Mouse (Mus musculus) myocyte (in vitro differentiated cells): Measurements from ENCODE around the gene Itpkb. TPM values are rescaled to one million over a fixed set of nuclear protein-coding genes. Genes with fewer than 3 reads are reported as not detected.

Experiments used
- H3K27me3 ChIP-seq: one replicate; pipeline ENCODE4 v1.6.1; 2011; ENCODE audit not compliant: control insufficient read depth, insufficient read depth, insufficient read length
- H3K36me3 ChIP-seq: one replicate; pipeline ENCODE4 v1.6.1; 2011; ENCODE audit not compliant: control insufficient read depth, insufficient read depth
- H3K4me2 ChIP-seq: one replicate; pipeline ENCODE4 v1.6.1; 2011; ENCODE audit warnings: low read depth, control low read depth
- H3K4me3 ChIP-seq: one replicate; pipeline ENCODE4 v1.5.1; 2011; ENCODE audit warnings: mild to moderate bottlenecking, control low read depth, moderate library complexity
- H3K79me2 ChIP-seq: one replicate; pipeline ENCODE4 v1.6.1; 2011; ENCODE audit not compliant: control insufficient read depth, insufficient read depth
- H3ac ChIP-seq: one replicate; pipeline ENCODE4 v1.6.1; 2011; ENCODE audit not compliant: control insufficient read depth, insufficient read length
- CEBPB ChIP-seq: IDR thresholded peaks from 2 replicates; pipeline ENCODE4 v1.6.1; 2011; ENCODE audit warnings: mild to moderate bottlenecking, moderate library complexity; ENCODE audit not compliant: poor library complexity, insufficient read depth, severe bottlenecking
- E2F4 ChIP-seq: IDR thresholded peaks from one replicate; pipeline ENCODE4 v1.6.1; 2011; ENCODE audit warnings: mild to moderate bottlenecking, control low read depth, moderate library complexity; ENCODE audit not compliant: insufficient read depth
- MAX ChIP-seq: IDR thresholded peaks from one replicate; pipeline ENCODE4 v1.6.1; 2011; ENCODE audit warnings: low read depth, mild to moderate bottlenecking, control low read depth
- MYOD1 ChIP-seq, 3 experiments: IDR thresholded peaks; one replicate each; pipeline ENCODE4 v1.6.1; 2011; ENCODE audit warnings: control low read depth in 2 of 3, low read depth in 2 of 3, mild to moderate bottlenecking in 2 of 3, moderate library complexity in 1 of 3; ENCODE audit not compliant: insufficient read length in 2 of 3, control insufficient read depth in 1 of 3
- MYOG ChIP-seq, 3 experiments: IDR thresholded peaks; one replicate each; pipeline ENCODE4 v1.6.1; 2011; ENCODE audit warnings: control low read depth in 2 of 3, low read depth in 2 of 3, mild to moderate bottlenecking in 2 of 3; ENCODE audit not compliant: insufficient read length in 2 of 3, control insufficient read depth in 1 of 3, insufficient read depth in 1 of 3
- POLR2A ChIP-seq: IDR thresholded peaks from one replicate; pipeline ENCODE4 v1.6.1; 2011; ENCODE audit warnings: low read depth, mild to moderate bottlenecking, control low read depth, moderate library complexity; ENCODE audit not compliant: insufficient read length
- POLR2AphosphoS2 ChIP-seq: IDR thresholded peaks from one replicate; pipeline ENCODE4 v1.6.1; 2011; ENCODE audit warnings: low read depth, control low read depth; ENCODE audit not compliant: insufficient read length
- REST ChIP-seq: IDR thresholded peaks from one replicate; pipeline ENCODE4 v1.6.1; 2011; ENCODE audit warnings: mild to moderate bottlenecking, control low read depth, moderate library complexity; ENCODE audit not compliant: insufficient read depth, insufficient read length
- SRF ChIP-seq: IDR thresholded peaks from one replicate; pipeline ENCODE4 v1.6.1; 2011; ENCODE audit warnings: low read depth; ENCODE audit not compliant: control insufficient read depth, insufficient read length
- TCF12 ChIP-seq: IDR thresholded peaks from one replicate; pipeline ENCODE4 v1.6.1; 2011; ENCODE audit warnings: mild to moderate bottlenecking, control low read depth; ENCODE audit not compliant: poor library complexity, insufficient read depth, severe bottlenecking
- TCF3 ChIP-seq: IDR thresholded peaks from one replicate; pipeline ENCODE4 v1.6.1; 2011; ENCODE audit warnings: low read depth, control low read depth; ENCODE audit not compliant: insufficient read length
- USF1 ChIP-seq: IDR thresholded peaks from one replicate; pipeline ENCODE4 v1.6.1; 2011; ENCODE audit warnings: low read depth, mild to moderate bottlenecking, control low read depth, moderate library complexity
- polyA plus RNA-seq: library from polyadenylated mRNA; unstranded; fragments of >200 nt; fragmentation: generic; extraction: Trizol; gene quantifications from one replicate; pipeline ENCODE4 v1.2.1, GENCODE M21; 2012; ENCODE audit warnings: missing spikeins

Gene Itpkb
- polyA plus RNA-seq, 1 experiment: 1.1 TPM

GRCm38 (mm10) chr1:180307661-180308060 lies 22.6 kb upstream of the Itpkb start:
- Histone ChIP-seq H3K79me2 (no peaks in the 10 kb centered on the region), H3K27me3 (no peaks in the 10 kb centered on the region), H3K4me2 (no peak overlapping the region), H3K36me3 (no peaks in the 10 kb centered on the region), H3K4me3 (no peak overlapping the region), H3ac (no peak overlapping the region)
- TF ChIP-seq SRF: no peak
- no peak for TF ChIP-seq MAX
- TF ChIP-seq USF1: no peak
- TF ChIP-seq POLR2AphosphoS2: no peak
- no peak for TF ChIP-seq CEBPB
- TF ChIP-seq MYOD1 (IDR thresholded peaks at IDR 0.05; ENCODE audit: control insufficient read depth in 1 of 3, insufficient read length in 2 of 3, low read depth in 2 of 3): no peak
- no peak for TF ChIP-seq E2F4
- TF ChIP-seq POLR2A: no peak
- TF ChIP-seq MYOG (IDR thresholded peaks at IDR 0.05; ENCODE audit: control insufficient read depth in 1 of 3, insufficient read depth in 1 of 3, insufficient read length in 2 of 3, low read depth in 2 of 3): no peak
- no peak for TF ChIP-seq REST
- TF ChIP-seq TCF12: no peak
- TF ChIP-seq TCF3: no peak

DNA sequence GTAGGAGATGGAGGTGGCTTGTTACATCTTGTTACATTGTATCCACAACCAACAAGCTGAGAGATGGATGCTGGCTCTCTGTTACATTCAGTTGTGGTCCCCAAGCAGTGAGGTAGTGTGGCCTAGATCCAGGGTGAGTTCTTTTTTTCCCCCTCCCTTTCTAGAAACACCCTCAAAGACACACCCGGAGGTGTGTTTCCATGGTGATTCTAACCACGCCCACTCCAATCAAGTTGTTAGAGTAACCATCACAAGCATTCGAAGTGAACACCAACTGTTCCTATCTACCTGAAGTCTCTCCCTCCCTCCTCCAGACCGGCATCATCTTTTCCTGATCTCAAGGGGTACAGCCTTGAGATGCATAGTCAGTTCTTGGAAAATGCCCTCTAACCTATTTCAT lies 21.4 kb upstream of the Itpkb start:
- Histone ChIP-seq H3K4me2 (no peak overlapping the region), H3ac (no peak overlapping the region), H3K4me3 (no peak overlapping the region), H3K36me3 (no peaks in the 10 kb centered on the region), H3K27me3 (no peaks in the 10 kb centered on the region), H3K79me2 (no peaks in the 10 kb centered on the region)
- TF ChIP-seq TCF12: no peak
- no peak for TF ChIP-seq E2F4
- TF ChIP-seq REST: no peak
- TF ChIP-seq CEBPB: no peak
- no peak for TF ChIP-seq MYOG (IDR thresholded peaks at IDR 0.05; ENCODE audit: control insufficient read depth in 1 of 3, insufficient read depth in 1 of 3, insufficient read length in 2 of 3, low read depth in 2 of 3)

GRCm38 (mm10) chr1:180312286-180312685 lies 18.0 kb upstream of the Itpkb start:
- Histone ChIP-seq H3K79me2 (no peaks in the 10 kb centered on the region), H3K27me3 (no peaks in the 10 kb centered on the region), H3K36me3 (no peaks in the 10 kb centered on the region), H3K4me3 (no peak overlapping the region), H3K4me2 (peak overlapping the region; percentile 89), H3ac (no peak overlapping the region)
- TF ChIP-seq TCF3 (no peak), SRF (no peak), REST (no peak), MAX (no peak), MYOG (IDR thresholded peaks at IDR 0.05; ENCODE audit: control insufficient read depth in 1 of 3, insufficient read depth in 1 of 3, insufficient read length in 2 of 3, low read depth in 2 of 3) (no peak), CEBPB (no peak), USF1 (no peak), MYOD1 (IDR thresholded peaks at IDR 0.05; ENCODE audit: control insufficient read depth in 1 of 3, insufficient read length in 2 of 3, low read depth in 2 of 3) (no peak), POLR2A (no peak), E2F4 (no peak), TCF12 (no peak), POLR2AphosphoS2 (no peak)

DNA sequence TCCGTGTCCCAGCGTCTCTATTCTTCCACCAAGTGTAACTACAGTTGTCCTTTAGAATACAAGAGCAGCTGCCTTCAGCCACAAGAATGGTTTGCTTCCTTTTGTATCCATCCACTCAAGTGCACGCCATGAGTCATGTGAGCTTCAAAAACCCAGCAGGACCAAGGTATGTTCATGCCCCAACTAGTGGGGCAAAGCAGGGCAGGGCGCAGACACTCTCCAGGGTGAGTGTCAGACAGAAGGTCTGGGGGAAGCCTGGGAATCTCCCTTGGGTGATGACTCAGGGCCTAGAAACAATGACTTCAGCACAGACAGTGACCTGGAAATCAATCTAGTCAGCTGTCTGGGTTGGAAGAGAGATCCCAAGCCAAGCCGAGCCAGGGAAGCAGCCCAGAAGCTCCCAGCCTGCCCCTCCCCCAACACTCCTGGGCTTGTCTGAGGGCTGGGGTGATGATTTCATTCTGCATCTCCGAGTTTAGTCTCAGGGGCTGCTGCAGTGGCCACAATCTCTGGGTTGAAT lies 17.4 kb upstream of the Itpkb start:
- Histone ChIP-seq H3K27me3 (no peaks in the 10 kb centered on the region), H3K36me3 (no peaks in the 10 kb centered on the region), H3K79me2 (no peaks in the 10 kb centered on the region), H3K4me2 (peak overlapping the region; percentile 89), H3ac (no peak overlapping the region), H3K4me3 (no peak overlapping the region)
- peak; percentile 13 for TF ChIP-seq SRF
- peak; percentile 17 to 57 (median 23) for TF ChIP-seq MYOD1 (IDR thresholded peaks at IDR 0.05; ENCODE audit: control insufficient read depth in 1 of 3, insufficient read length in 2 of 3, low read depth in 2 of 3)
- TF ChIP-seq MYOG (IDR thresholded peaks at IDR 0.05; ENCODE audit: control insufficient read depth in 1 of 3, insufficient read depth in 1 of 3, insufficient read length in 2 of 3, low read depth in 2 of 3): peak in 1 of 3 experiments; percentile 55
- TF ChIP-seq TCF12: no peak
- no peak for TF ChIP-seq POLR2AphosphoS2
- no peak for TF ChIP-seq E2F4
- TF ChIP-seq POLR2A: no peak
- TF ChIP-seq TCF3: no peak
- no peak for TF ChIP-seq CEBPB
- TF ChIP-seq MAX: no peak
- no peak for TF ChIP-seq REST
- peak; percentile 71 for TF ChIP-seq USF1
